Comparison of ENCODE assay signal across 8 mouse cellular contexts in genomic region chr10:13473287-13473832, GRCm38 (mm10). TPM values are rescaled to one million over a fixed set of nuclear protein-coding genes. Genes with fewer than 3 reads are reported as not detected.
DNase-seq lines count a peak whose midpoint lies in the region; ATAC-seq lines count a peak whose summit lies in the region.

No protein-coding gene starts in this region.

- H3K36me3 ChIP-seq in lung, embryonic 15.5 days: no peaks in the 10 kb centered on the region
- no peaks in the 10 kb centered on the region for H3K36me3 ChIP-seq in embryonic facial prominence, embryonic 12.5 days
- H3K36me3 ChIP-seq in intestine, embryonic 16.5 days (ENCODE audit: control insufficient read depth, insufficient read depth, low read length): no peaks in the 10 kb centered on the region
- H3K36me3 ChIP-seq in neural tube, embryonic 14.5 days (ENCODE audit: control insufficient read depth, insufficient read depth, low read length): no peaks in the 10 kb centered on the region

- no peak for ATAC-seq in lung, embryonic 15.5 days (ENCODE audit: borderline replicate concordance, extremely low read depth, low FRiP score, low TSS enrichment)
- ATAC-seq in embryonic facial prominence, embryonic 12.5 days (ENCODE audit: insufficient number of reproducible peaks, insufficient read depth, low FRiP score, low TSS enrichment): peak; percentile 58
- ATAC-seq in intestine, embryonic 16.5 days: peak; percentile 10
- ATAC-seq in neural tube, embryonic 14.5 days (ENCODE audit: low read depth): peak; percentile 30; the same call in 1 of the 2 replicates

- 13% methylated on average over 17 of the region's 17 CpGs for WGBS in lung, embryonic 15.5 days
- 15% methylated on average over 17 of the region's 17 CpGs for WGBS in embryonic facial prominence, embryonic 12.5 days
- 13% methylated on average over 17 of the region's 17 CpGs for WGBS in intestine, embryonic 16.5 days
- 16% methylated on average over 16 of the region's 17 CpGs for WGBS in neural tube, embryonic 14.5 days

- DNase-seq in lung, postnatal 14 days: no peak
- DNase-seq in urinary bladder, adult 2 months (ENCODE audit: low spot score): no peak
- DNase-seq in thymus, postnatal 25 days: no peak
- DNase-seq in urinary bladder, adult 18-20 months (ENCODE audit: low spot score in 2 of 2): no peak

- peak overlapping the region; percentile 51 for H3K9ac ChIP-seq in lung, embryonic 15.5 days
- H3K9ac ChIP-seq in embryonic facial prominence, embryonic 12.5 days: peak overlapping the region; percentile 73
- peak overlapping the region; percentile 85 for H3K9ac ChIP-seq in intestine, embryonic 16.5 days (ENCODE audit: low read depth, low read length)
- peak overlapping the region; percentile 65; the same call in 1 of the 2 replicates for H3K9ac ChIP-seq in neural tube, embryonic 14.5 days (replicated peaks; ENCODE audit: low read depth, low read length)

- no peaks in the 10 kb centered on the region for H3K9me3 ChIP-seq in lung, embryonic 15.5 days
- no peaks in the 10 kb centered on the region for H3K9me3 ChIP-seq in embryonic facial prominence, embryonic 12.5 days
- no peaks in the 10 kb centered on the region for H3K9me3 ChIP-seq in intestine, embryonic 16.5 days (ENCODE audit: control insufficient read depth, low read length)
- H3K9me3 ChIP-seq in neural tube, embryonic 14.5 days (ENCODE audit: control insufficient read depth, low read length): no peaks in the 10 kb centered on the region

- H3K27me3 ChIP-seq in lung, embryonic 15.5 days: peaks cover 36% of the 10 kb centered on the region
- H3K27me3 ChIP-seq in embryonic facial prominence, embryonic 12.5 days: peaks cover 34% of the 10 kb centered on the region
- peaks cover 2% of the 10 kb centered on the region; the same call in 1 of the 2 replicates for H3K27me3 ChIP-seq in intestine, embryonic 16.5 days (replicated peaks; ENCODE audit: control insufficient read depth, insufficient read depth, low read length)
- 0 out of 2 replicates have a peak, but pooled peaks cover 3% of the 10 kb centered on the region for H3K27me3 ChIP-seq in neural tube, embryonic 14.5 days (ENCODE audit: control insufficient read depth, insufficient read depth, low read length)

- H3K4me2 ChIP-seq in lung, embryonic 15.5 days: peak overlapping the region; percentile 97
- peak overlapping the region; percentile 96 for H3K4me2 ChIP-seq in embryonic facial prominence, embryonic 12.5 days (replicated peaks)
- H3K4me2 ChIP-seq in intestine, embryonic 16.5 days (ENCODE audit: low read depth, low read length): peak overlapping the region; percentile 99
- H3K4me2 ChIP-seq in neural tube, embryonic 14.5 days (ENCODE audit: low read depth, low read length): peak overlapping the region; percentile 100

- peaks cover 16% of the 10 kb centered on the region; the same call in 1 of the 2 replicates for H3K4me1 ChIP-seq in lung, embryonic 15.5 days
- H3K4me1 ChIP-seq in embryonic facial prominence, embryonic 12.5 days: no peaks in the 10 kb centered on the region
- peaks cover 17% of the 10 kb centered on the region for H3K4me1 ChIP-seq in intestine, embryonic 16.5 days (ENCODE audit: control insufficient read depth, insufficient read depth, low read length)
- H3K4me1 ChIP-seq in neural tube, embryonic 14.5 days (ENCODE audit: control insufficient read depth, insufficient read depth, low read length): peaks cover 7% of the 10 kb centered on the region; the same call in 1 of the 2 replicates

- peak overlapping the region; percentile 48 for H3K4me3 ChIP-seq in lung, embryonic 15.5 days
- peak overlapping the region; percentile 55 for H3K4me3 ChIP-seq in embryonic facial prominence, embryonic 12.5 days
- peak overlapping the region; percentile 80 for H3K4me3 ChIP-seq in intestine, embryonic 16.5 days (ENCODE audit: low read length)
- peak overlapping the region; percentile 68 for H3K4me3 ChIP-seq in neural tube, embryonic 14.5 days (ENCODE audit: low read depth, low read length)

- H3K27ac ChIP-seq in lung, embryonic 15.5 days: no peak overlapping the region
- no peak overlapping the region for H3K27ac ChIP-seq in embryonic facial prominence, embryonic 12.5 days
- no peak overlapping the region for H3K27ac ChIP-seq in intestine, embryonic 16.5 days (ENCODE audit: low read length)
- no peak overlapping the region for H3K27ac ChIP-seq in neural tube, embryonic 14.5 days (ENCODE audit: low read depth, low read length)

RNA-seq across cellular contexts. Expression of gene Phactr2, which starts 0.9 kb away (rescaled TPM):
- polyA plus RNA-seq in lung, embryonic 15.5 days (2015; fragmentation: Nextera tagmentation; extraction: Ambion mirVana): 33.3 and 33.7 TPM in 2 replicates
- polyA plus RNA-seq in embryonic facial prominence, embryonic 12.5 days (2016; fragmentation: Nextera tagmentation; extraction: Ambion mirVana): 25.1 and 27.2 TPM in 2 replicates
- 10.0 and 11.5 TPM in 2 replicates for polyA plus RNA-seq in intestine, embryonic 16.5 days (2015; fragmentation: Nextera tagmentation; extraction: Ambion mirVana)
- polyA plus RNA-seq in neural tube, embryonic 14.5 days (2014; fragmentation: Nextera tagmentation; extraction: Ambion mirVana): 7.5 and 11.3 TPM in 2 replicates
- polyA plus RNA-seq in urinary bladder, adult 2 months (2012; rRNA removed): 13.9 and 20.8 TPM in 2 replicates

RNA-seq across cellular contexts. Expression of gene Fuca2, which starts 26.0 kb away (rescaled TPM):
- polyA plus RNA-seq in lung, embryonic 15.5 days (2015; fragmentation: Nextera tagmentation; extraction: Ambion mirVana): 67.8 and 70.1 TPM in 2 replicates
- polyA plus RNA-seq in embryonic facial prominence, embryonic 12.5 days (2016; fragmentation: Nextera tagmentation; extraction: Ambion mirVana): 35.9 and 41.6 TPM in 2 replicates
- 232 and 330 TPM in 2 replicates for polyA plus RNA-seq in intestine, embryonic 16.5 days (2015; fragmentation: Nextera tagmentation; extraction: Ambion mirVana)
- 46.3 and 47.5 TPM in 2 replicates for polyA plus RNA-seq in neural tube, embryonic 14.5 days (2014; fragmentation: Nextera tagmentation; extraction: Ambion mirVana)
- 73.4 and 76.8 TPM in 2 replicates for polyA plus RNA-seq in urinary bladder, adult 2 months (2012; rRNA removed)
